Mouse (Mus musculus) CH12.LX (cell line): Measurements from ENCODE around the gene Ist1.

Experiments used
- CHD2 ChIP-seq: IDR thresholded peaks from 2 replicates; pipeline ENCODE4 v1.6.1; 2011; ENCODE audit warnings: low read length, improper control_type of control experiment
- CTCF ChIP-seq, 2 experiments: IDR thresholded peaks in 1 of 2; conservative IDR thresholded peaks in 1 of 2; 2 replicates each; pipeline ENCODE4 v1.5.1; 2011 to 2012; ENCODE audit warnings: low read depth in 2 of 2, low read length in 2 of 2, improper control_type of control experiment in 1 of 2, inconsistent platforms in 1 of 2, mild to moderate bottlenecking in 1 of 2, moderate library complexity in 1 of 2
- MAFK ChIP-seq: IDR thresholded peaks from 2 replicates; pipeline ENCODE4 v1.6.1; 2011; ENCODE audit warnings: low read length, improper control_type of control experiment; ENCODE audit not compliant: insufficient replicate concordance
- MXI1 ChIP-seq: IDR thresholded peaks from 2 replicates; pipeline ENCODE4 v1.6.1; 2011; ENCODE audit warnings: mild to moderate bottlenecking, low read depth, low read length, improper control_type of control experiment
- POLR2A ChIP-seq: IDR thresholded peaks from 2 replicates; pipeline ENCODE4 v1.6.1; 2011; ENCODE audit warnings: low read depth, mild to moderate bottlenecking, improper control_type of control experiment, low read length
- POLR2AphosphoS2 ChIP-seq: IDR thresholded peaks from 2 replicates; pipeline ENCODE4 v1.6.1; 2011; ENCODE audit warnings: low read depth, low read length, improper control_type of control experiment
- TBP ChIP-seq: conservative IDR thresholded peaks from 2 replicates; pipeline ENCODE4 v1.6.1; 2011; ENCODE audit warnings: low read depth, low read length, improper control_type of control experiment
- ZC3H11A ChIP-seq: IDR thresholded peaks from 2 replicates; pipeline ENCODE4 v1.6.1; 2012; ENCODE audit warnings: low read depth, mild to moderate bottlenecking, inconsistent platforms, low read length, improper control_type of control experiment

- no peak for TF ChIP-seq CTCF (conservative IDR thresholded peaks at IDR 0.05 in 1 of 2, IDR thresholded peaks at IDR 0.05 in 1 of 2; ENCODE audit: low read depth in 2 of 2, low read length in 2 of 2)
- no peak for TF ChIP-seq POLR2AphosphoS2
- no peak for TF ChIP-seq ZC3H11A
- no peak for TF ChIP-seq POLR2A
- no peak for TF ChIP-seq MXI1
- TF ChIP-seq MAFK, result no peak
- no peak for TF ChIP-seq CHD2
- no peak for TF ChIP-seq TBP
These were observed 19.5 kb downstream of the Ist1 start for GRCm38 (mm10) chr8:109673596-109673995.
